Mouse (Mus musculus) cerebellum, adult 11-12 months (tissue): ENCODE results near the gene Minos1.

Source experiments
- DNase-seq: peaks from one replicate; pipeline ENCODE4 v3.0.0; 2022

The Minos1 gene

DNA sequence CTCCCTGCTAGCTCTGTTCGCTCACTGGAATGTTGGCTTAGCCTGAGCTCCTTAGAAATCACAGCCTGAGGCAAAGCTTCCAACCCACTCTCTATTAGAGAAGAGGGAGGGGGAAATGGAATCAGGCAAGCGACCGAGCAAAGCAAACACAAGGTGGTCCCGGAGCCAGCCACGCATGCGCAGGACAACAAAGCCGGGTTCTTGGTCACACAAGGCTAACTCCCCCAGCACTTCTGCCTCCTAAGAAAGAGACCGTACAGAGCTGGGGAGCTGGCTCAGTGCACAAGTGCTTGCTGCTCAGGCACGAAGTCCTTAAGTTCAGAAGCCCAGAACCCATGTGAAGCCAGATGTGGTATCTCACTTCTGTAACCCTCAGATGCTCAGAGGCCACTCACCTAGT lies 12.1 kb upstream of the Minos1 start:
- no peak for DNase-seq

DNA sequence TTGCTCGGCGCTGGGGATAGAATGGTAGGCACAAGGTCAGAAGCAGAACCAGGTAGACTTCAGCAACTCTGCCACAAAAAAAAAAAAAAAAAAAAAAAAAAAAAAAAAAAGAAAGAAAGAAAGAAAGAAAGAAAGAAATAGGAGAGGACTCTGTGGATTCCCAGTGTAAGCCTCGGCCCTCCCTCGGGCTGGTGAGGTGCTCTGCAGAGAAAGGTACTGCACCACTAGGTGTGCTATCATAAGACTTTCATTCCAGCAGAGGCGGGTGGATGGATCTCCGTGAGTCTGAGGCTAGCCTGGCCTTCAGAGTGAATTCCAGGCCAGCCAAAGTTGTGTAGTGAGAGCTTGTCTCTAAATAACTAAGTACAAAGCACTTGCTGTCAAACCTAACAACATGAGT lies 10.9 kb upstream of the Minos1 start:
- no peak for DNase-seq

DNA sequence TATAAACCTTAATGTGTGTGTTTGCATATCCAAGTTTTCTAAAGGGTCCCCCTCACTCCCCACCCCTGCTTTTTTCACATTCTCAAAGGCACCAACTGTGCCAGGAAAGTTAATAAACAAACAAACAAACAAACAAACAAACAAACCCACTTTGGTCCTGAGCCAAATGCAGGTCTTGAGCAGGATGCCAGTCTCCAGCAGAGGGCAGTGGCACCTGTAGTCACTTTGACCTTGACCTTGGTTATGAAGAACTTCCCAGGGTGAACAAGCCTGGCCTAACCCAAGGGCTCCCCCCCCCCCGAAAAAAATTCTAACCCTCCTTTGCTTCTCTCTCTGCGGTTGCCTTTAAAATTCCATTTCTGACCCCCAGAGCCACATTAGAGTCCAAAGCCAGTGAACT lies 9.4 kb upstream of the Minos1 start:
- DNase-seq, result no peak

DNA sequence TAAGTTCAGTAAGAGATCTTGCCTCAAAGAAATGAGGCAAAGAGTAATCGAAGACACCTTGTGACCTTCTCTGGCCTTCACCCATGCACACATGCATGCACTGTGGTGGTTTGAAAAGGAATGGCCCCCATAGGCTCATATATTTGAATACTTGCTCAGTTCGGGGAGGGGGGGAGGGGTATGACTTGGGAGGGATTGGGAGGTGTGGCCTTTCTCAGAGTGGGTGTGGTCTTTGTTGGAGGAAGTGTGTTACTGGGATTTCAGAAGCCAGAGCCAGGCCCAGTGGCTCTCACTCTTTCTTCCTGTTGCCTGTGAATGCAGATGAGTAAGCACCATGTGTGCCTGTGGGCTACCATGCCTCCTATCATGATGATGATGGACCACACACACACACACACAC lies 5.1 kb upstream of the Minos1 start:
- no peak for DNase-seq

DNA sequence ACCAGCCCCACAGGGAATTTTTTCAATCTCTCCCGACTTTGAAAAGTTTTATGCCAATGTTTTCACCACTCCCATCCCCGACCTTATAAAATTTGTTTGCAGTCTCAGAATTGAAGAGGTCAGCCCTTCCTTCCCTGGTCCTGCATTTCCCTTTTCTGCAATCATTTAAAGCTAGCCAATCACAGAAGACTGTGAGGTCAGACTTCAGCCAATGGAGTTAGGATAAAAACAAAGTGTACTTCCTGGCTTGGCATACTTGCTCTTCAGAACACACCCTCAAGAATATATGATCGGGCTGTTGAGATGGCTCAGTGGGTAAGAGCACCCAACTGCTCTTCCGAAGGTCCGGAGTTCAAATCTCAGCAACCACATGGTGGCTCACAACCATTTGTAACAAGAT lies 2.2 kb upstream of the Minos1 start:
- no peak for DNase-seq

DNA sequence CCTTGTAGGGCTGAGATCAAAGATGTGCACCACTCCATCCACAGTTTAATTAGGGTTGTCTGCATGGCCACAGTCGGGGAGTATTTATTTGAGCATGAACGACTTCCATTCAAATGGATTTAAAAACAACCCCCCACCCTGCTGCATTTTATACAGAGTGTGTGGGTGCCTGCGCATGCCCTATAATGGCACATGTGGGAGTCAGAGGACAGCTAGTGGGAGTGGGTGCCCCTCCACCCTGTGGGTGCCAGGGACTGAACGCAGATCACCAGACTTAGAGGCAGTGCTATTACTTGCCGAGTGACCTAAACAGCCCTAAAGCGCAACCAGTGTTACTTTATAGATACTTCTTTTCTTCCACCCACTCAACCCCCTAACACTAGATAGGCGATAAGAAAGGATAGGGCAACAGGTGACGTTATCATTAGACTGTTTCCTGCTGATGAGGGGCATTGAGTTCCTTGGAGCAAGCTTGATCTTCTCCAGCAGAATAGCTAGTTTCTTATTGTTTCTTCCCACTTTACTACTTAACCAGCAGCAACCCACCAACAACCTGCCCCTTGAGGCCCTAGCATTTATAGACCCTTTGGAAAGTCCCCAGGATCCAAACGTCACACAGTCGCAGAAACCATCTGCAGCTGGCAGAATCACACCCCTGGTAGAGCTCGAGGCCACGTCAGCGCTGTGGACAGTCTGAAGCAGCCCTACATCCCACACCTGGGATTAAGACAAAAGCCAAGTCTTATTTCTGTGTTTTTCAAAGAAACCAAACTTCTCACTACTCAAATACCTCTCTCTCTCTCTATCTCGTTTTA lies 1.2 kb upstream of the Minos1 start:
- DNase-seq, result peak; percentile 27

DNA sequence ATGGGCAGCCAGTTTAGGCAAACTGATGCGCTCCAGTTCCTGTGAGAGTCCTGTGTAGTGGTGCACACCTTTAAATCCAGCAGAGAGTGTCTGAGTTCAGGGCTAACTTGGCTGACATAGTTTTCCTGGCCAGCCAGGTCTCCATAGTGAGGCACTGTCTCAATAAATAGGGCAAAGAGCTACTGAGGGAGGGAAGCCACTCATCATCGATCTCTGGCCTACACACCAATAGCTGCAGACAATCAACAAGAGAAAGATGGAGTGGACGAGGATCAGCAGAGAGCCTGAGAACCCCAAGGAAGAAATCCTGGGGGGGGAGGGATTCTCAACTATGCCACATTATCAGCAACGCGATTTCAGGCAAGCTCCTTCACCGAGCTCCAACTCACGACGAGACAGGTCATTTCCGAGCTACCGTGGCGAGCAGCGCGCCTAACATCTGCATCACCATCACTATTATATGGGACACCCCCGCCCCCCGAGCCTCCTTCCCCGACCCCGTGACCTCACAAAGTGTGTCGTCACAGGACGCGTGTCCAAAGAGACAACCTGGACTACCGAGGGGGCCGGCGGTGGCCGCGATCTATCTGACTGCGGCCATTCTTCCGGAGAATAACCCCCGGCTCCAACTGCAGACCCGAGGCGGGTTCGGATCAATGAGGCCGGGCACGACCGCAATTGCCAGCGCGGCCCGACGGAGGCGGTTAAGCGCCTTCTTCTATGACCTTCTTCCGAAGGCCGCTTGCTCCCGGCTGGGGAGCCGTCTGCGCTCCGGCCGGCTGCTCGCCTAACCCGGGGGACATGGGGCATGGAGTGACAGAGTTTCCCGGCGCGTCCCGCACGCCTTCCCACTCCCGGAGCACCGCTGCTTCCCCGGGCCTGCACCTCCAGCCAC lies 860 bp downstream of the Minos1 start:
- DNase-seq, result peak; percentile 40

DNA sequence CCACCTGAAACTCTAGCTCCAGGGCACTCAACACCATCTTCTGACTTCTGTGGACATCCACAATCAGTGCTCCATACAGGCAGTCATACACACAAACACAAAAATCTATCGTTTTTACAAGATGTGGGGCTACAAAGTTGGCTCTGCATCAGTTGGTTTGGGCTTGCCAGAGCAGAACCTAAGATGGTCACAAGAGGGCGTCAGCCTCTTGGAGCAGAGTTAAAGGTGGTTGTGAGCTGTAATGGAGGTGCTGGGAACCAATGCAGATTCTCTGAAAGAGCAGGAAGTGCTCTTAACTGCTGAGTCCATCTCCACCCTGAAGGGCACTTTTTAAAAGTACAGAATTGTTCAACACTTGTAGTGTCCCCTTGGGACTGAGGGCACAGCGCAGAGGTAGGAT lies 4.4 kb downstream of the Minos1 start:
- no peak for DNase-seq

DNA sequence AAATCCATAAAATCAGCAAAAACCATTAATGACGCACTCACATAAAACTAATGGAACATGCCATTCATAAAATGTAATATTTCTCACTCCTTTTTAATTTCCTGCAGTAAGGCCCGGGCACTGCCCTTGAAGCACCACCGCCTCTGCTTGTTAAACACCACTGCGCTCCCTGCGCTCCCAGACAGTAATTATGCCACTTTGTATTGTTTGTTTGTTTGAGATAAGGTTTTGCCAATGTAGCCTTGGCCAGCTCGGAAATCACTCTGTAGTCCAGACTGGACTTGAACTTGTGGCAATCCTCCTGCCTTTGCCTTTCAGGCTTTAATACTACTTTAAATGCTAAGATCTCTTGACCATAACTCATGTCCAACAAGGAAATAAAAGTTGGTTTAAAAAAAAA lies 6.0 kb downstream of the Minos1 start:
- DNase-seq, result no peak

DNA sequence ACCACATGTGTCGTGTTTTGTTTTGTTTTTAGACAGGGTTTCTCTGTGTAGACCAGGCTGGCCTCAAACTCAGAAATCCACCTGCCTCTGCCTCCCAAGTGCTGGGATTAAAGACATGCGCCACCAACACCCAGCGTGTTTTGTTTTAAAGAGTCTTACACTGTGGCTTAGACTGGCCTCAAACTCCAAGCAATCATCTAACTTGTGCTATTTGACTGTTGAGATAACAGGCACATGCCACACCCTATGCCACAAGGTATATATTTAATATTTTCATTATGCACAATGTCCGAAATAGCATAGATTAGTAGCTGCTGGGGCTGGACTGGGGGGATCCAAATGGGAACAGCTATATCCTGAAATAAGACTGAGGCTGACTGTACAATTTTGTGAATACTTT lies 8.4 kb downstream of the Minos1 start:
- DNase-seq, result no peak

DNA sequence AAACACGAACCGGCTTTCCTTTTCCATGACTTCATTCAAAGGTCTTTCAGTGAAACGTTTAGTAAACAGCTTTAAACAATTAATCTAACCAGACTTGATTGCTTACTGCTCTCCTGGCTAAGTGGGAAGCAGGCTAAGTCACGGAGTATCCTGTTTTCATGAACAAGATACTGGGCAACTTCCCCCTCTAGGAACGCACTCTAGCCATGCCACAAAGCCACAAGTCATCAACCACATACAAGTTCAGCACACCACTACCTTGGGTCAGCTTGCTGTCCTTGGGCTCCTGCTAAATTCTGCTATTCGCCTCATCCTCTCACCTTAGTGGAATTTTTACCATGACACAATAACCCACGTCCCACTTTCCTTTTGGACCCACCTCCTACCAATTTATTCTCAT lies 9.9 kb downstream of the Minos1 start:
- no peak for DNase-seq

DNA sequence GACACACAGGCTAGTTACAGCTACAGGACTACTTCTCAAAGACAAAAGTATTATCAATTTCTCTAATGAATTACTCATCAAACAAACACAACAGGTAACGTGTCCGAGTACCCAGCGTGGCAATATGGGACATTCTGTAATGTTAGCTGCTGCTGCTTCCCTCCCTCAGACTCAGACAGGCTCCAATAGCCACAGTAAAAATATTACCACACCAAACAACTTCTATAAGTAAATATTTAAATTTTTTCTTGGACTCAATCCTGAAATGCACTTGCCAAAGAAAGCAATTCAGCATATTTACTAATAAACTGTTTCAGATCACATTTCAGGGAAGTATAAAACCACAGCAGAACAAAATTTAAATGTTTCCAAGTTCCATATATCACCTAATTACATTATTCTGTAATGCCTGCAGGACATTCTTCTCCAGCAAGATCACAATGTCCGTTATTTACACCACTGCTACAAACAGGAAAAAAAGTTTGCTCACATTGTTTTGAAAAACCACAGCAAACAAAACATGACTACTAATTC lies 10.6 kb downstream of the Minos1 start:
- no peak for DNase-seq

DNA sequence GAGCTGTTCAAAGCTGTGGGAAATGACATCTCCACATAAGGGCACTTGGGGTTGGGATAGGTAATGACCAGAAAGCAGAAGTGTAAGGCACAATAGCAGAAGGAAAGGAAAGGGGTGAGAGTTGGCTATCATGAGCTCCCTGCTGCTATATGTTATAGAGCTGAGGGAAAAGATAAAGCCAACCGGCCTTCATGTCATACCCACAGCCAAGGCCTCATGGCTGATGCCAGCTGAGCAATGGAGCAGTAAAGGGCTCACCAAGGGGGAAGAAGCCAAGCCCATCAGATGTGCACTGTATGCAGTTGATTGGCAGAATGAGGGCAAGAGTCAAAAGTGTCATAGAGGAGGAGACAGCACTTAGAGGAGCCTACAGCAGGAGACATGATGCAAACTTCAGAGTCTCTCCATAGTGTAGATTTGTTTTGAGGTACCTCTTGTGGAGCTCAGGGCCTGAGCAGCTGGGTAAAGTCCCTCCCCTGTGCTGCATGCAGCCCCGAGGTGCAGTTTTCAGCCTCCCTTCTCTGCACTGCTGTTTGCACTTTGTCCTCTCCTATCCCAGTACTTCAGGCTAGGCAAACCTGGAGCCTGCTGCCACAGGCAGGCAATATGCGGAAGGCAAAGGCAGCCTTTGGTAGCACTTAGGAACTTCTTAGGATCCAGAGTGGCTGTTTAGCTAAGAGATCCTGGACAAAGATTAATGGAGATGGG lies 14.4 kb downstream of the Minos1 start:
- DNase-seq, result no peak

DNA sequence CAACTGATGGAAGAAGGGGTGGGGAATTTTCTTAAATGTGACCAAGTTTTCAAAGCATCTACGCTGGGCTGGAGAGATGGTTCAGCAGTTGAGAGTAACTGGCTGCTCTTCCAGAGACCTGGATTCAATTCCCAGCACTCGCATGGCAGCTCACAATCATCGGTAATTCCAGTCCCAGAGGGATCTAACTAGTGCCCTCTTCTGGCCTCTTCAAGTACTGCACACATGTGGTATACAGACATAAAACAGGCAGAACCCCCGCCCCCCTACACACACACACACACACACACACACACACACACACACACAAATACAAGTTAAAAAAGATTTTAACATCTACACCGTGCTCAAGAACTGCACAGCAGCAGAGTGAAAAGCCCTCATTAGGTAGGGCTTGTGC lies 15.2 kb downstream of the Minos1 start:
- no peak for DNase-seq

DNA sequence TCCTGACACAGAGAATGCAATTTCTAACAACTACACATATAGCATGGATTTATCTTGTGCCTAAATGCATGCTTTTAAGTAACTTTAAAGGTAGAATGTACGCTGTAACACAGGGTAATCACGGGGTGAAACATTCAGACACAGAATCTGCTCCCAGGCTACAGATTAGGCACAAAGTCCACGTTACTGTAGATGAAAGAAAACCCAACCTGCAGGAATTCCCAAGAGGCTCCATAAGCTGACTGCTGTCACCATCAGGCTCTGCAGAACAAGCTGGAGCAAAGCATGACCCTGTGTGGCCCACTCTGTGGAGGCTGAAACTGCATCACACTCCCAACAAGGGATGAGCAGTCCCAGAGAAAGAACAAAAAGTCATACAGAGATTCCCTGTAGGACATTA lies 18.4 kb downstream of the Minos1 start:
- DNase-seq, result no peak

DNA sequence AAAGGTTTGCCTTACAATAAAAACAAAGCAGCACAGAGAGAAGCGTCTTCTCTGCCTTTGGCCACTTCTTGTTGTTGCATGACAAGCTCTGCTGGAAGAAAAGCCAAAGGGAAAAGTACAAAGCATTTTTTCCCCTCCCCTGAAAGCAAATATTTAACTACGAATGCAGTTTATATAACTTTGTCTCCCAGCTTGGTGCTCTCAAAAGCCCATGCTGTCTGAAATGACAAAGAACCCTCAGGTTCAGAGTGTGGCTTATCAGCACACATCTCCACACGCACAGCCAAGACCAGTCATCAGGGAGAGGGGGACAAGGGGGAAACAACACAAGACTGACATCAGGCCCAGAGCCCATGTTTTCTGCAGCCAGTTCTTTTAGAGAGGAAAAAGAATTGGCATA lies 19.5 kb downstream of the Minos1 start:
- DNase-seq, result no peak

DNA sequence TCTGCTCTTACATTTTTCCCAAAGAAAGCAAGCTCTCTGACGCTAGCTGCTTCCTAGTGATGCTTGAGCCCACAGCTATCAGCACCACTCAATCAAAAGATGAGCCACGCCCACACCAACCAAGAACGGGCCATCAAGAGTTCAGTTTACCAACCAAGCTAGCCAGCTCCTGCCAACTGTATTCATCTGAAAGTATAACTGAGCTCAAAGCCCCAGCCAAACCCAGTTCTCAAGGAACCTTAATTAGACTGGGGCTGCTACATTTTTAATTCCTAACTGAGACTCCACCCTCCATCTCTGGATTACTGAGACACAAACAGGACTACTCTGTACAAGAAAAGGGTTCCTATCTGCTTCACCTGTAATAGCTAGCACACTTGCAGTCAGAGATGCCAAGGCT lies 20.1 kb downstream of the Minos1 start:
- DNase-seq, result no peak

DNA sequence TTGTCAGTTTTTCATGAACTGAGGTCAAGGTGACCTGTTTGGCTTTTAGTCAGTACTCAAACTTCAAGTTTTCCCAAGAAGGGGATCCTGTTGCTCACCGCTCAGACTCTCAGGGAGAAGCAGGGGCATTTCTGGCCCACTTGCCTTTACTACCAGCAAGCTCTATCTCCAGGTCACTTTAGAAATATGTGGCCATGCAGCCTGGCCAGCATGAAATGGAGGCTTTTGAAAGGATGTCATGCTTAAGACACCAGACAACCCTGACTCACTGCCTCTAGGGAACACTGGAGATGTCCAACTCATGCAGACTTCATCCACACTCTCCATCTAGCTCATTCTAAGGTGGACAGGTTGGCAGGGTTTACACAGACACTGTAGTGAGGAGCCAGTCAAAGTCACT lies 25.5 kb downstream of the Minos1 start:
- DNase-seq, result no peak

DNA sequence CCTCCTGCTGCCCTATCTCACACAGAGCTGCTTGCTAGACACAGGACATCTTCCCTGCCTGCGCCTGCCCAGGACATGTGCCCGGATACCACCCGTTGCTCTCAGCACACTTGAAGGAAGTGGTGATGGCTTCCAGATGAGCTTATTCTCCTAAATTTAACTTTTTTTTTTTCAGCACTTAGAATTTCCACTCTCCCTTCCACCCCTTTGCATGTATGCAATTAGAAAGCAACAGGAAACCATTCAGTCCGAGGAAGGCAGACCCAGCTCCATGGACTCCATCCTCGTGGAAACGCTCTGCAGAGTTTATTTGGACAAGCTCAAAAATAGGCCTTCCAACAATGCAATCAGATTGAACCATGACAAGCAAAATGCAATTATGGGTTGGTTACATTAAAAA lies 29.4 kb downstream of the Minos1 start:
- no peak for DNase-seq

DNA sequence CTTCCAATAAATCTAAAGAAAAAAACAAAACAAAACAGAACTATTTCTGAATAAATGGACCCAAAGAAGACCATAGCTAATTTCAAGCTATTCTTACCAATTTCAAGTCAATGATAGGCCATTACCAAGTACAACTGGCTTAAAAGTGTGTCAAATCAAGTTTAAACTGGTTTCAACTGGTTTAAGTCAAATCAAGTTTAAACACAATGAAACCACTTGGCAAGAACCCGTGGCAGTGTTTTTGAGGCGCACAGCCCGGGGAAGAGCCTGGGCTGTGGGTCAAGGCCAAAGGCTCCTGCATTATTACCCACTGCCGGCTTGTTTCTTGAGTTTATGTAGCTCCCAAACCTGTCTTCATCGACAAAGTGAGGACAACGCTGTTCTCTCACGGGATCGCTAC lies 30.6 kb downstream of the Minos1 start:
- no peak for DNase-seq

DNA sequence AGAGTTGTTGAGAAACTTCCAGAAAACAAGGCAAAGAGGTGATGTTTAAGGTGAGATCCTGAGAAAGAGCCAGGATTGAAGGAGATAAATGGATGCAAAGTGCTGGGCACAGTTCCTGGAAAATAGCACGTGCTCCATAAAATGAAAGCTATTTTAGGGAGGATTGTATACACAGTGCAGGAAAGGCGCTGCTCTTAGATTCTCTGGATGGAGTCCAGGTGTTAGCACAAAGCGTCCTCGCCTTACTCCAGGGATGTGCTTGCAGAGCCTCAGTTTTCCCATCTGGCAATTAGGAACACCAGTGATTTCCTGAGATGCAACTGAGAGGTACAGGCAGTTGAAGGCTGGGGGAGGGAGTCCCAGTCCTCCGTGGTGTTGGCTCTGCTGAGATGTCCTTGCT lies 34.7 kb downstream of the Minos1 start:
- DNase-seq, result no peak

DNA sequence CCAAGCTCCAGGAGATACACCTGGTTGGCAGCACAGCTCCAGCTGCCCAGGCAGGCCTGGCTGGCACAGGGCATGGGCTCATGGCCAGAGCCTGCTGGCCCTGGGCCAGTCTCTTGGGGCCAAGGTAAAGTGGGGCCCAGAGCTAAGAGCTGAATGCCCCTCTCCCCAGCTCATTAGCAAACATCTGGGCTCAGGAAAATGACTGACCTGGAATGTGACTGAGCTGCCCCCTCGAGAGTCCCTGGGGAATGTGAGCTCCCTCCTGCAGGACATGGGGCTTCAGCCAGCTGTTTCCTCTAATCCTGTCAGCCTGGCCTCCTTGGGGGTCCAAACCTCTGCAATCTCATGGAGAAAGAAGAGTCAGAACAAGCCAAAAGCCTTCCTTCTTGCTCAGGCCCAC lies 35.5 kb downstream of the Minos1 start:
- DNase-seq, result no peak

DNA sequence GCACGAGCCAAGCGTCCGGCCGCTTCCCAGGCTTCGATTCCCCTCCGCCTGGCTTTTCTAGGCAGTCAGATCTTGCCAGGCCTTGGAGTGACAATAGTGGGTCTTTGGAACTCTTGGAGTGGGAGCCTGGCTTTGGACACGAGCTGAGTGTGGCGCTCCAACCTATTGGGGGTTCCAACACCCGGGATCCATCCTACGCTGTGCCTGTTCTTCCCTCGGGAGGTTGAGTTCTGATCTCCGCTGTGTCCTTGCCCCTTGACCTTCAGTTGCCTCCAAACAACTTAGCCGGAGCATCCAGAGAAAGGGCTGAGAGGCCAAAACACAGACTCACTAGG lies 37.8 kb downstream of the Minos1 start:
- no peak for DNase-seq
